Mouse (Mus musculus): ENCODE measurements around the gene Vrk1. TPM values are rescaled to one million over a fixed set of nuclear protein-coding genes. Genes with fewer than 3 reads are reported as not detected.

Vrk1 gene
- total and polyA plus RNA-seq, 2 experiments from 2014 or later: 17.7 to 32.0 TPM

GRCm38 (mm10) chr12:105981121-105981973, 28.7 kb upstream of the Vrk1 start:
- Histone ChIP-seq H3K9me3 (ENCODE audit: low read length) (peaks cover 3% of the 10 kb centered on the region; the same call in 1 of the 2 replicates), H3K36me3 (ENCODE audit: insufficient read depth, low read length) (no peaks in the 10 kb centered on the region), H3K27ac (no peak overlapping the region), H3K9ac (replicated peaks; ENCODE audit: low read length) (no peak overlapping the region), H3K4me2 (ENCODE audit: low read depth, low read length) (no peak overlapping the region), H3K27me3 (ENCODE audit: insufficient read depth, low read length) (no peaks in the 10 kb centered on the region), H3K4me3 (ENCODE audit: low read length) (no peak overlapping the region), H3K4me1 (ENCODE audit: insufficient read depth, low read length) (no peaks in the 10 kb centered on the region)
- TF ChIP-seq CTCF (IDR thresholded peaks at IDR 0.05; ENCODE audit: low read depth): no peak
- 29% methylated on average over 10 of the region's 16 CpGs for WGBS
- ATAC-seq (no peak), DNase-seq (ENCODE audit: low spot score) (no peak)

GRCm38 (mm10) chr12:105981974-105982305, 28.1 kb upstream of the Vrk1 start:
- TF ChIP-seq CTCF (IDR thresholded peaks at IDR 0.05; ENCODE audit: low read depth): no peak
- Histone ChIP-seq H3K27ac (no peak overlapping the region), H3K27me3 (ENCODE audit: insufficient read depth, low read length) (no peaks in the 10 kb centered on the region), H3K9ac (replicated peaks; ENCODE audit: low read length) (no peak overlapping the region), H3K4me1 (ENCODE audit: insufficient read depth, low read length) (no peaks in the 10 kb centered on the region), H3K9me3 (ENCODE audit: low read length) (peaks cover 3% of the 10 kb centered on the region; the same call in 1 of the 2 replicates), H3K36me3 (ENCODE audit: insufficient read depth, low read length) (no peaks in the 10 kb centered on the region), H3K4me3 (ENCODE audit: low read length) (no peak overlapping the region), H3K4me2 (ENCODE audit: low read depth, low read length) (no peak overlapping the region)
- 97% methylated on average over 6 of the region's 7 CpGs for WGBS
- DNase-seq (ENCODE audit: low spot score) (no peak), ATAC-seq (no peak)

- no peak overlapping the region for H3K27ac ChIP-seq
- ATAC-seq (no peak), DNase-seq (ENCODE audit: low spot score) (no peak)
- 86% methylated on average over 6 of the region's 6 CpGs for WGBS
- H3K4me3 ChIP-seq (ENCODE audit: low read length): no peak overlapping the region
- no peak overlapping the region for H3K4me2 ChIP-seq (ENCODE audit: low read depth, low read length)
- H3K9ac ChIP-seq (replicated peaks; ENCODE audit: low read length): no peak overlapping the region
- H3K4me1 ChIP-seq (ENCODE audit: insufficient read depth, low read length): no peaks in the 10 kb centered on the region
- H3K27me3 ChIP-seq (ENCODE audit: insufficient read depth, low read length): no peaks in the 10 kb centered on the region
- no peaks in the 10 kb centered on the region for H3K36me3 ChIP-seq (ENCODE audit: insufficient read depth, low read length)
- no peak for TF ChIP-seq CTCF (IDR thresholded peaks at IDR 0.05; ENCODE audit: low read depth)
- H3K9me3 ChIP-seq (ENCODE audit: low read length): peaks cover 3% of the 10 kb centered on the region; the same call in 1 of the 2 replicates
These were observed 27.4 kb upstream of the Vrk1 start for GRCm38 (mm10) chr12:105982598-105982997.

DNA sequence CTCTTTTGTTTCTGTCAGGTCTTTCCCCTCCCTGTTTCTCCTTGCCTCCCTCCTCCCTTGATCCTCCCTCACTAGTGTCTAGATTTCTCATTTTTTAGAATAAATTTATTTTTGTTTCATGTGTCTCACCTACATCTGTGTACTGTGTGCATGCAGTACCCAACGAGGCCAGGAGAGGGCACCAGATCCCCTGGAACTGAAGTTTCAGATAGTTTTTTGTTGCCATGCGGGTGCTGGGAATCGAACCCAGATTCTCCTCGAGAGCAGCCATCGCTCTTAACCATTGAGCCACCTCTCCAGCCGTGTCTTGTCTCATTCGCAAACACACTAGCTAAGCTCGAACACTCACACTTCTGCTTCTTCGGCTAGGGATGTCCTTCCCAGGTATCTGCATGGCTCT, 26.5 kb upstream of the Vrk1 start:
- H3K4me2 ChIP-seq (ENCODE audit: low read depth, low read length): no peak overlapping the region
- H3K27me3 ChIP-seq (ENCODE audit: insufficient read depth, low read length): no peaks in the 10 kb centered on the region
- DNase-seq (ENCODE audit: low spot score): no peak
- no peaks in the 10 kb centered on the region for H3K4me1 ChIP-seq (ENCODE audit: insufficient read depth, low read length)
- no peaks in the 10 kb centered on the region for H3K36me3 ChIP-seq (ENCODE audit: insufficient read depth, low read length)
- TF ChIP-seq CTCF (IDR thresholded peaks at IDR 0.05; ENCODE audit: low read depth): peak; percentile 48
- no peak overlapping the region for H3K4me3 ChIP-seq (ENCODE audit: low read length)
- no peak for ATAC-seq
- H3K27ac ChIP-seq: no peak overlapping the region
- peaks cover 3% of the 10 kb centered on the region; the same call in 1 of the 2 replicates for H3K9me3 ChIP-seq (ENCODE audit: low read length)
- WGBS: 92% methylated on average over 9 of the region's 9 CpGs
- H3K9ac ChIP-seq (replicated peaks; ENCODE audit: low read length): no peak overlapping the region

GRCm38 (mm10) chr12:105988434-105988833, 21.6 kb upstream of the Vrk1 start:
- Histone ChIP-seq H3K4me1 (ENCODE audit: insufficient read depth, low read length) (no peaks in the 10 kb centered on the region), H3K36me3 (ENCODE audit: insufficient read depth, low read length) (no peaks in the 10 kb centered on the region), H3K27me3 (ENCODE audit: insufficient read depth, low read length) (no peaks in the 10 kb centered on the region), H3K27ac (no peak overlapping the region), H3K4me3 (ENCODE audit: low read length) (no peak overlapping the region), H3K4me2 (ENCODE audit: low read depth, low read length) (no peak overlapping the region), H3K9ac (replicated peaks; ENCODE audit: low read length) (no peak overlapping the region), H3K9me3 (ENCODE audit: low read length) (peaks cover 3% of the 10 kb centered on the region; the same call in 1 of the 2 replicates)
- DNase-seq (ENCODE audit: low spot score): no peak
- no peak for ATAC-seq
- WGBS: 97% methylated on average over 4 of the region's 4 CpGs
- no peak for TF ChIP-seq CTCF (IDR thresholded peaks at IDR 0.05; ENCODE audit: low read depth)

GRCm38 (mm10) chr12:105992756-105993155, 17.3 kb upstream of the Vrk1 start:
- no peaks in the 10 kb centered on the region for H3K9me3 ChIP-seq (ENCODE audit: low read length)
- no peak overlapping the region for H3K4me2 ChIP-seq (ENCODE audit: low read depth, low read length)
- H3K27me3 ChIP-seq (ENCODE audit: insufficient read depth, low read length): no peaks in the 10 kb centered on the region
- DNase-seq (ENCODE audit: low spot score) (no peak), ATAC-seq (no peak)
- no peaks in the 10 kb centered on the region; the same call in 1 of the 2 replicates for H3K4me1 ChIP-seq (ENCODE audit: insufficient read depth, low read length)
- H3K36me3 ChIP-seq (ENCODE audit: insufficient read depth, low read length): no peaks in the 10 kb centered on the region
- no peak overlapping the region for H3K27ac ChIP-seq
- no peak for TF ChIP-seq CTCF (IDR thresholded peaks at IDR 0.05; ENCODE audit: low read depth)
- WGBS: 47% methylated on average over 5 of the region's 5 CpGs
- H3K4me3 ChIP-seq (ENCODE audit: low read length): no peak overlapping the region
- H3K9ac ChIP-seq (replicated peaks; ENCODE audit: low read length): no peak overlapping the region

GRCm38 (mm10) chr12:105993356-105993755, 16.7 kb upstream of the Vrk1 start:
- DNase-seq (ENCODE audit: low spot score): no peak
- no peak overlapping the region for H3K9ac ChIP-seq (replicated peaks; ENCODE audit: low read length)
- no peaks in the 10 kb centered on the region for H3K36me3 ChIP-seq (ENCODE audit: insufficient read depth, low read length)
- H3K4me3 ChIP-seq (ENCODE audit: low read length): no peak overlapping the region
- WGBS: 67% methylated on average over 7 of the region's 7 CpGs
- no peak for ATAC-seq
- no peak overlapping the region for H3K27ac ChIP-seq
- no peak for TF ChIP-seq CTCF (IDR thresholded peaks at IDR 0.05; ENCODE audit: low read depth)
- H3K4me1 ChIP-seq (ENCODE audit: insufficient read depth, low read length): no peaks in the 10 kb centered on the region; the same call in 1 of the 2 replicates
- no peaks in the 10 kb centered on the region for H3K9me3 ChIP-seq (ENCODE audit: low read length)
- H3K27me3 ChIP-seq (ENCODE audit: insufficient read depth, low read length): no peaks in the 10 kb centered on the region
- H3K4me2 ChIP-seq (ENCODE audit: low read depth, low read length): no peak overlapping the region

Data from hindbrain, postnatal 0 days (tissue).